Mouse (Mus musculus) kidney, embryonic 14.5 days (tissue): Measurements from ENCODE around the gene Angptl4. TPM values are rescaled to one million over a fixed set of nuclear protein-coding genes. Genes with fewer than 3 reads are reported as not detected.
"Not testable (repeated sequence)": the region's sequence is repeated elsewhere in the genome, so short reads cannot be mapped to it uniquely, and the experiment has no call there.

ENCODE experiments used
- ATAC-seq: fragments of 200-750 bp; cut with Nextera tagmentation; 2 replicates; pipeline ENCODE4 v1.8.0; 2017; ENCODE audit warnings: moderate number of reproducible peaks, mild to moderate bottlenecking, moderate TSS enrichment, moderate library complexity; ENCODE audit not compliant: low FRiP score, low TSS enrichment
- H3K27ac ChIP-seq: fragments of 300-500 bp; sonication (generic); 2 replicates; pipeline ENCODE4 v1.5.1; 2014; ENCODE audit warnings: low read depth, mild to moderate bottlenecking, low read length, moderate library complexity, mixed read lengths
- H3K27me3 ChIP-seq: fragments of 300-500 bp; sonication (generic); 2 replicates; pipeline ENCODE4 v1.6.1; 2014; ENCODE audit warnings: mild to moderate bottlenecking, low read length; ENCODE audit not compliant: control insufficient read depth, insufficient read depth
- H3K36me3 ChIP-seq: fragments of 300-500 bp; sonication (generic); 2 replicates; pipeline ENCODE4 v1.6.1; 2014; ENCODE audit warnings: low read length, mixed read lengths; ENCODE audit not compliant: control insufficient read depth, insufficient read depth
- H3K4me1 ChIP-seq: fragments of 300-500 bp; sonication (generic); 2 replicates; pipeline ENCODE4 v1.6.1; 2014; ENCODE audit warnings: low read length, mixed read lengths; ENCODE audit not compliant: control insufficient read depth, insufficient read depth
- H3K4me2 ChIP-seq: fragments of 300-500 bp; sonication (generic); replicated peaks from 2 replicates; pipeline ENCODE4 v1.6.1; 2014; ENCODE audit warnings: low read depth, mild to moderate bottlenecking, low read length
- H3K4me3 ChIP-seq: fragments of 300-500 bp; sonication (generic); 2 replicates; pipeline ENCODE4 v1.5.1; 2014; ENCODE audit warnings: mild to moderate bottlenecking, low read length
- H3K9ac ChIP-seq: fragments of 300-500 bp; sonication (generic); 2 replicates; pipeline ENCODE4 v1.6.1; 2014; ENCODE audit warnings: low read depth, mild to moderate bottlenecking, low read length, moderate library complexity
- H3K9me3 ChIP-seq: fragments of 300-500 bp; sonication (generic); 2 replicates; pipeline ENCODE4 v1.6.1; 2016; ENCODE audit warnings: low read length; ENCODE audit not compliant: control insufficient read depth
- WGBS: fragments of 180-500 bp; shearing (Covaris S2); extraction: QIAGEN DNeasy Blood & Tissue Kit; methylation state at CpG from one replicate; pipeline ENCODE4 v1.1.7; 2014; 5-methylcytosine and 5-hydroxymethylcytosine counted together
- polyA plus RNA-seq: library from polyadenylated mRNA; unstranded; fragments of >200 nt; fragmentation: Nextera tagmentation; extraction: Ambion mirVana; gene quantifications from 2 replicates; pipeline ENCODE4 v1.2.1, GENCODE M21; 2014

Gene Angptl4
- polyA plus RNA-seq, 1 experiment from 2014 or later, result 18.4 TPM

- H3K9ac ChIP-seq, H3K27me3 ChIP-seq, H3K4me3 ChIP-seq, H3K4me1 ChIP-seq, H3K9me3 ChIP-seq, H3K36me3 ChIP-seq, H3K4me2 ChIP-seq, H3K27ac ChIP-seq, ATAC-seq: not testable (repeated sequence)
- WGBS, result 57% methylated on average over 9 of the region's 9 CpGs
Measured at GRCm38 (mm10) chr17:33732556-33733083, 49.0 kb downstream of the Angptl4 start.

GRCm38 (mm10) chr17:33729215-33729614 lies 52.4 kb downstream of the Angptl4 start:
- WGBS, result 75% methylated on average over 2 of the region's 2 CpGs
- Histone ChIP-seq H3K4me1 (no peaks in the 10 kb centered on the region), H3K9ac (no peak overlapping the region), H3K9me3 (no peaks in the 10 kb centered on the region), H3K4me3 (no peak overlapping the region), H3K27ac (no peak overlapping the region), H3K4me2 (no peak overlapping the region), H3K27me3 (no peaks in the 10 kb centered on the region), H3K36me3 (no peaks in the 10 kb centered on the region)
- no peak for ATAC-seq

- WGBS, result 76% methylated on average over 2 of the region's 2 CpGs
- H3K27ac ChIP-seq, result no peak overlapping the region
- no peak for ATAC-seq
Measured at GRCm38 (mm10) chr17:33728396-33728795, 53.2 kb downstream of the Angptl4 start.

More at GRCm38 (mm10) chr17:33728396-33728795, 53.2 kb downstream of the Angptl4 start:
- Histone ChIP-seq H3K4me3 (no peak overlapping the region), H3K9ac (no peak overlapping the region), H3K4me1 (no peaks in the 10 kb centered on the region), H3K4me2 (no peak overlapping the region), H3K27me3 (no peaks in the 10 kb centered on the region), H3K36me3 (no peaks in the 10 kb centered on the region), H3K9me3 (no peaks in the 10 kb centered on the region)

Other genes with a start within 250 kb of the Angptl4 start
- gene Myo1f, start 226.1 kb downstream of the Angptl4 start, polyA plus RNA-seq, result 0.96 and 2.3 TPM in 2 replicates
- 73.1 and 82.9 TPM in 2 replicates for gene Zfp414, start 152.7 kb downstream of the Angptl4 start, polyA plus RNA-seq
- gene Pram1, start 143.8 kb downstream of the Angptl4 start, polyA plus RNA-seq, result 0.66 and 0.81 TPM in 2 replicates
- gene Hnrnpm, start 95.0 kb downstream of the Angptl4 start, polyA plus RNA-seq, result 375 and 422 TPM in 2 replicates
- gene March2, start 63.2 kb downstream of the Angptl4 start, polyA plus RNA-seq, result 31.2 and 46.1 TPM in 2 replicates
- gene Rab11b, start 21.3 kb downstream of the Angptl4 start, polyA plus RNA-seq, result 217 and 269 TPM in 2 replicates
- 49.9 and 52.1 TPM in 2 replicates for gene Kank3, start 28.7 kb upstream of the Angptl4 start, polyA plus RNA-seq
- gene Rps28, start 42.7 kb upstream of the Angptl4 start, polyA plus RNA-seq, result 1,210 and 1,489 TPM in 2 replicates
- 504 and 675 TPM in 2 replicates for gene Ndufa7, start 42.7 kb upstream of the Angptl4 start, polyA plus RNA-seq
- gene Cd320, start 61.3 kb upstream of the Angptl4 start, polyA plus RNA-seq, result 111 and 121 TPM in 2 replicates
- gene Gm7029, start 92.0 kb upstream of the Angptl4 start, polyA plus RNA-seq, result not detected in 2 replicates
- gene Kifc1, start 108.8 kb upstream of the Angptl4 start, polyA plus RNA-seq, result 6.2 and 20.8 TPM in 2 replicates
- not detected in 2 replicates for gene Platr17, start 123.3 kb upstream of the Angptl4 start, polyA plus RNA-seq
- 31.9 and 50.8 TPM in 2 replicates for gene Daxx, start 127.6 kb upstream of the Angptl4 start, polyA plus RNA-seq
- 17.4 and 24.6 TPM in 2 replicates for gene Tapbp, start 134.1 kb upstream of the Angptl4 start, polyA plus RNA-seq
- gene Zbtb22, start 134.1 kb upstream of the Angptl4 start, polyA plus RNA-seq, result 11.1 TPM in 2 replicates
- gene Rgl2, start 147.7 kb upstream of the Angptl4 start, polyA plus RNA-seq, result 26.3 and 28.2 TPM in 2 replicates
- 169 and 211 TPM in 2 replicates for gene Pfdn6, start 158.5 kb upstream of the Angptl4 start, polyA plus RNA-seq
- gene Wdr46, start 158.8 kb upstream of the Angptl4 start, polyA plus RNA-seq, result 26.5 and 37.8 TPM in 2 replicates
- gene B3galt4, start 169.7 kb upstream of the Angptl4 start, polyA plus RNA-seq, result 2.8 and 3.3 TPM in 2 replicates
- 24.9 and 40.8 TPM in 2 replicates for gene Vps52, start 174.0 kb upstream of the Angptl4 start, polyA plus RNA-seq
- 2,014 and 2,736 TPM in 2 replicates for gene Rps18, start 174.2 kb upstream of the Angptl4 start, polyA plus RNA-seq
- gene H2-K1, start 218.5 kb upstream of the Angptl4 start, polyA plus RNA-seq, result 11.2 and 18.8 TPM in 2 replicates
- gene Ring1, start 242.8 kb upstream of the Angptl4 start, polyA plus RNA-seq, result 5.5 and 12.4 TPM in 2 replicates
- gene H2-Ke6, start 246.2 kb upstream of the Angptl4 start, polyA plus RNA-seq, result 46.0 and 53.0 TPM in 2 replicates
- 70.3 and 86.0 TPM in 2 replicates for gene Slc39a7, start 249.9 kb upstream of the Angptl4 start, polyA plus RNA-seq
- gene Rxrb, start 250.0 kb upstream of the Angptl4 start, polyA plus RNA-seq, result 22.2 and 28.0 TPM in 2 replicates